Mouse (Mus musculus): ENCODE data around the gene Id3.

The Id3 gene

GRCm38 (mm10) chr4:136176022-136176552 lies 32.8 kb downstream of the Id3 start:
- ATAC-seq (ENCODE audit: insufficient number of reproducible peaks, low FRiP score, low TSS enrichment): no peak

DNA sequence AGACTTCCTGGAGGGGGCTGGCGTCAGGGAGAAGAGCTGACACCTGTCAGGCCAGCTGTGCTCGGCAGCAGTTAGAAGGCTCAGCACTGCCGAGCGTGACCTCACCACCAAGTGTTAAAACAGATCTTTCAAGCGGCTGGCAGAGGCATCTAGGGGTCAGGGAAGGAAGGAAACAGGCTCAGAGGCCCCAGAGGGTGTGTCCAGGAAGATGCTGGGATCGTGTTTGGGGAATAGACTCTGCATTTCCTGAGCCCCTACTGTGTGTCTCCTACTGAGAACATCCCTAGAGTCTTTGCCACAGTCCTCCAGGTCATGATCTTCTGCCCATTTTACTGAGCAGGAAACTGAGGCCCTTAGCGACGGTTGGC lies 33.9 kb downstream of the Id3 start:
- no peak for ATAC-seq (ENCODE audit: insufficient number of reproducible peaks, low FRiP score, low TSS enrichment)

- no peak for ATAC-seq (ENCODE audit: insufficient number of reproducible peaks, low FRiP score, low TSS enrichment)
Observed at GRCm38 (mm10) chr4:136177612-136178474, 34.5 kb downstream of the Id3 start.

- no peak for ATAC-seq (ENCODE audit: insufficient number of reproducible peaks, low FRiP score, low TSS enrichment)
Observed at GRCm38 (mm10) chr4:136178475-136178921, 35.2 kb downstream of the Id3 start.

DNA sequence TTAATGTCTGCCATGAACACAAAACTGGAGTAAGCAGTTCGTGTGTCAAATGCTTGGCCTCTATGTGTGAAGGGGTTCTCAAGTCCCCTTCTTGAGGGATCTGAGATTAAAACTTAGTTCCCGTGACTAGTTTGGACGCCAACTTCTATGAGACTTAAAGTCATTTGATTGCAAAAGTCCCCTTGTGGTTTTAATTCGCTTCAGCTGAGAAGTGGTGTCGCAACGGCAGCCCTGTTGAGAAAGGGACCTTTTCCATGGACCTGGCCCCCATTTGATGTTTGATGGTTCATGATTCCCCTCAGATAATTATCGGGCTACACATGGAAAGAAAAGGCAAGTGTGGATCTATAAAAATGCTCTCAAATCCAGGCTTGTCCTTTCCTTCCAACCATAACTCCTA lies 36.2 kb downstream of the Id3 start:
- no peak for ATAC-seq (ENCODE audit: insufficient number of reproducible peaks, low FRiP score, low TSS enrichment)

DNA sequence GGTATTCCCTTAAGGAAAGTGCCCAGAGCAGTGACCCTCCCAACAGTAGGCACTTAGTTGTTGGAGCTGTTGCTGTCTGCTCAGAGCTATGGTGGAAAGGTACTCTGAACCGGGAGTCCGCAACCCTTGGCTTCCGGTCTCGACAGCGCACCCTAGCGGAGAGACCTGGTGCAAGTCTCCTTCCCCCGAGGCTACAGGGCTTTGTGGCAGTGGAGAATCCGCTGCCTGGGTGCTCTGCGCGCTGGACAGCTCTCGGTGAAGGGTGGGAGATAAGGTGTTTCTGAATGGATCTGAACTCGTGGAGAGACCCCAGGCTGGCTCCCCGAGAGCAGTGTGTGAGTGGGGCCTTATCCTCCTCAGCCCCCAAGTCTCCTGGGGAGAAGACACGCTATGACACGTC lies 36.7 kb downstream of the Id3 start:
- no peak; the same call in 1 of the 2 replicates for ATAC-seq (ENCODE audit: insufficient number of reproducible peaks, low FRiP score, low TSS enrichment)

- ATAC-seq (ENCODE audit: insufficient number of reproducible peaks, low FRiP score, low TSS enrichment): no peak
Observed at GRCm38 (mm10) chr4:136180408-136181330, 37.4 kb downstream of the Id3 start.

DNA sequence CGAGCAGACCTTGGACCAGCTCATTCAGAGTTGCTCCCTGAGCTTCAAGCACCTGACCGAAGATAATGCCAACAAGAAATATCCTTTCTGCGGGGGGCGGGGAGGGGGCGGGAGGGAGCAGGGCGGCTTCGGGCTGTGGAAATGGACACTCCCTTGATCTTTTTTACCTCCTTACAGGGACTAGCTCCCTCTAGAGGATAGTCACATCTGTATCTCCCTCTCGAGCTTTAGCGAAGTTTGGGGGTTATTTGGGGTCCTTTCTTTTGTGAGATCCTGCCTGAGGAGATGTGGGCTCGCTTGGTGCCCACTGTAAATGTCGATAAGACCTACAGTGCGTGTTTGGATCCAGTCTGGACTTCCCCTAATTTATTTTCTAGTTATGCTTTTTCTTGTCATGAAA lies 38.1 kb downstream of the Id3 start:
- no peak for ATAC-seq (ENCODE audit: insufficient number of reproducible peaks, low FRiP score, low TSS enrichment)

- ATAC-seq (ENCODE audit: insufficient number of reproducible peaks, low FRiP score, low TSS enrichment): no peak
Observed at GRCm38 (mm10) chr4:136185375-136185774, 42.1 kb downstream of the Id3 start.

GRCm38 (mm10) chr4:136186315-136186714 lies 43.0 kb downstream of the Id3 start:
- ATAC-seq (ENCODE audit: insufficient number of reproducible peaks, low FRiP score, low TSS enrichment): no peak

GRCm38 (mm10) chr4:136186739-136187472 lies 43.6 kb downstream of the Id3 start:
- no peak; the same call in 1 of the 2 replicates for ATAC-seq (ENCODE audit: insufficient number of reproducible peaks, low FRiP score, low TSS enrichment)

GRCm38 (mm10) chr4:136188973-136189737 lies 45.9 kb downstream of the Id3 start:
- no peak for ATAC-seq (ENCODE audit: insufficient number of reproducible peaks, low FRiP score, low TSS enrichment)

- ATAC-seq (ENCODE audit: insufficient number of reproducible peaks, low FRiP score, low TSS enrichment): no peak
Observed at GRCm38 (mm10) chr4:136189912-136190311, 46.6 kb downstream of the Id3 start.

GRCm38 (mm10) chr4:136193571-136193970 lies 50.3 kb downstream of the Id3 start:
- ATAC-seq (ENCODE audit: insufficient number of reproducible peaks, low FRiP score, low TSS enrichment): no peak

GRCm38 (mm10) chr4:136195029-136195428 lies 51.7 kb downstream of the Id3 start:
- no peak for ATAC-seq (ENCODE audit: insufficient number of reproducible peaks, low FRiP score, low TSS enrichment)

Measured in cerebellum, adult (tissue).